Mouse (Mus musculus) adrenal gland, adult 8-10 months (tissue): ENCODE results near the gene Tfdp2. TPM values are rescaled to one million over a fixed set of nuclear protein-coding genes. Genes with fewer than 3 reads are reported as not detected.
A peak's percentile ranks its signal among the peaks of the same experiment; 100 is the strongest.
"Not testable (repeated sequence)": the region's sequence is repeated elsewhere in the genome, so short reads cannot be mapped to it uniquely, and the experiment has no call there.

ENCODE experiments used
- DNase-seq: peaks from one replicate; pipeline ENCODE4 v3.0.0; 2022
- total RNA-seq, 4 experiments: library from RNA; stranded (reverse); gene quantifications; 2 replicates each; pipeline ENCODE4 v1.2.4; 2022

Gene Tfdp2
- total RNA-seq, 4 experiments from 2014 or later: 86.3 to 118 (median 111) TPM

DNA sequence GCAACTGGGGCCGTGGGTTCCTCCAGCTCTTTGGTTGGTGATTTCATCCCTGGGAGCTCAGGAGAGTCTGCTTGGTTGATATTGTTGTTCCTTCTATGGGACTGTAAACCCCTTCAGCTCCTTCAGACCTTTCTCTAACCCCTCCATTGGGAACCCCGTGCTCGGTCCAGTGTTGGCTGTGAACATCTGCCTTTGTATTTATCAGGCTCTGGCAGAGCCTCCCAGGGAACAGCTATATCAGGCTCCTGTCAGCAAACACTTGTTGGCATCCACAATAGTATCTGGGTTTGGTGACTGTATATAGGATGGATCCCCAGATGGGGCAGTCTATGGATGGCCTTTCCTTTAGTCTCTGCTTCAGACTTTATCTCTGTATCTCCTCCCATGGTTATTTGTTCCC lies 116.0 kb downstream of the Tfdp2 start:
- DNase-seq: no peak

DNA sequence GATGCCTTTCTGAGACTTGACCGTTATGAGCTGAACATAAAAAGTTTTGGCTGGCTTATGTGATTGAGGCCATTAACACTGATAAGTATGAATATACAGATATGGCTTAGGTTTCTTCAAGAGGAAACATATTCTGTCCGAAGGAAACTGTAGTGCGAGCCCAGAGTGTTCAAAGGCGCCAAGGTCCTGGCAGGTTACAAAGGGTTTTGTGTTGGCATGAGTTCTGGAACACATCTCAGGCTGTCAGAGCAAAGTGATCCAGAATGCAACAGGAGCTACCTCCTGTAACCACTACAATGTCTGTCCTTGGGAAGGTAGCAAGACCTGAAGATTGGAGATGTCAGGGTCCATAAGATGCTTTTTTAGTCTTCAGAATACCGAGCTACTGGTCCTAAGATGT lies 123.3 kb downstream of the Tfdp2 start:
- DNase-seq: no peak

GRCm38 (mm10) chr9:96320551-96320980 lies 124.5 kb downstream of the Tfdp2 start:
- no peak for DNase-seq

GRCm38 (mm10) chr9:96322411-96323152 lies 126.5 kb downstream of the Tfdp2 start:
- DNase-seq: no peak

DNA sequence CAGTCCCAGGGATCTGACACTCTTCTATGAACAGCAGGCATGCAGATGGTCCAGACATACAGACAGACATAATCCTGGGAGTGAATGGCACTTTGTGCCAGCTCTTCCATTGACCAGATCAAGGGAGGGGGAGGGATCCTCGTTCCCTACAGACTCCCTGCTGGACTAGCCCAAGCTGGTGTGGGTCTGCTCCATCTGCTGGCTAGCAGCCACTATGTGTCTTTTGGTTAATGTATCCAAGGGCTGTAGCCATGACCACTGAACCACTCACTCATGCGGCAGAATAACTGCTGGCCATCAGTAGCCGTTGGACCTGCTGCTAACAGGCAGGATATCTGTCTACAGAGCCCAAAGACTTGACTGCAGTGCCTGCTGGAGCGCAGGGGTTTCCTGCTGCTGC lies 128.4 kb downstream of the Tfdp2 start:
- DNase-seq: no peak

DNA sequence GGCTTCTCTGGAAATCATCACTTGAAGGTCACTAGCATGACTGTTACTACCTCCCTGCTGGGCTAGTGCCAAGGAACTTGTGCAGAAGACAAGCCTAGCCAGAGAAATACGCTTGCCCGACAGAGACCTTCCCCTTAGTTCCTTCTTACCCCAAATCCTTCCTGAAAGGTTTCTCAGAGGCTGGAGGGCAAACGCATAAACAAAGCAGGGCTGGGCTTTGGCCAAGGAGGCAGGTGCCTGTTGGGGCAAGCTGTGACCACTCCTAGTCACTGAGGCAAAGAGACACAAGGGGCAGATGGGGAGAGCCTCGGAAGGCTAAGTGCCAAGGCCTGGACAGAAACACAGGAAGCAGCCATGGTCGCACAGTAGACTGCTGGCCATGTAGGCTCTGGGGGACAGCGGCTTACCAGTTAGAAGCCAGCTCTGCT lies 130.4 kb downstream of the Tfdp2 start:
- peak; percentile 61 for DNase-seq

DNA sequence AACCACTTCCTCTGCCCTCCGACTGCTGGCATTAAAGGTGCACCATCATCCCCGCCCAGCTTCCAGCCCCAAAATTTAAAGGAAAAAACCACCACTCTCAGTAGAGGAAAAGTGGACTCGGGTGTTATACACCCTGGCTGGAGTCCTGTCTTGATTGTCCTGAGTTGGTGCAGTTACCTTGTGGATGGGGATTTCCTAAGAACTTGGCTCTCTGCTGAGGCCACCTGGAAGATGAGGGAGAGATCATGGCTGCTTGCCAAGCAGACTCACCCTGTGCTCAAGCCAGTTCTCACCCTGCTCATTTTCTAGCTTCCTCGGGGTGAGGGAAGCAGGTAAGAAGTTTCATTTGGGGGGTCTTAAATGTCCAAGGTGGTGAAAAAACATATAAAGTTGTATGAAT lies 132.2 kb downstream of the Tfdp2 start:
- no peak for DNase-seq

GRCm38 (mm10) chr9:96331146-96331545 lies 135.1 kb downstream of the Tfdp2 start:
- DNase-seq: no peak

GRCm38 (mm10) chr9:96345750-96346149 lies 149.7 kb downstream of the Tfdp2 start:
- no peak for DNase-seq

DNA sequence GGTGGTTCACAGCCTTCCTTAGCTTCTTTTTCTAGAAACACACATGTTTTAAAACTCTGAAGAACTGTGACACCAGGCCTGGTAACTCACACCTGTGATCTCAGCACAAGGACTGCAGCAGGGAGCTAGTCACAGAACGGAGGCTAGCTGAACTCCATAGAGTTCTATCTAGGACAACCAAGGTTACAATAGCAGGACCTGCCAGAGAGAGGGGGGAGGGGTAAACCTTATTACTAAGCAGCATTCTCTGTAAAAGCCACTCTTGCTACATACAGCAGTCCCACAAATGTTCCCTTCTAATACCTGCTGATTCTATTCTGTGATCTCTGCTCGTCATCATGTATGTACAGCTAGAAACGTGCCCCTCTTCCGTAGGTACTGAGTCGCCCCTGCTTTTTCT lies 152.8 kb downstream of the Tfdp2 start:
- no peak for DNase-seq

- no peak for DNase-seq
Measured at GRCm38 (mm10) chr9:96350010-96350409, 153.9 kb downstream of the Tfdp2 start.

DNA sequence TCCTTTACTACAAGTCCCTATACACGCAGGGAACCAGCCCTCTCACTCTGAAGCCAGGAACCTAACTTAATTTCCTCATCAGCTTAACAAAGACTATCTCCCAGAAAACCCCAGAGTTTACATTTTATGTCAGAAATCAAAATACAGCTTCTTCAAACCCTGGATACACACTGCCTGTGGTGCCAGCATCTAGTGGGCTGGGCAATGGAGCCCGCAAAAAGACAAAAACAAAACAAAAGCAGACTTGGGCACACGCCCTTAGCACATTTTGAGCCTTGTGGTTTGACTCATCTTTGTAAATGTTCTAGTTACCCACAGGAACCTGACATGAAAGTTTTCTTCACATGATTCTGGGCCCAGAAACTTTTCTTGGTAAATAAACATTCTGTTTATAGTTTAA lies 154.4 kb downstream of the Tfdp2 start:
- DNase-seq: no peak

GRCm38 (mm10) chr9:96351771-96352170 lies 155.7 kb downstream of the Tfdp2 start:
- not testable (repeated sequence) for DNase-seq

- no peak for DNase-seq
Measured at GRCm38 (mm10) chr9:96353121-96353769, 157.2 kb downstream of the Tfdp2 start.

DNA sequence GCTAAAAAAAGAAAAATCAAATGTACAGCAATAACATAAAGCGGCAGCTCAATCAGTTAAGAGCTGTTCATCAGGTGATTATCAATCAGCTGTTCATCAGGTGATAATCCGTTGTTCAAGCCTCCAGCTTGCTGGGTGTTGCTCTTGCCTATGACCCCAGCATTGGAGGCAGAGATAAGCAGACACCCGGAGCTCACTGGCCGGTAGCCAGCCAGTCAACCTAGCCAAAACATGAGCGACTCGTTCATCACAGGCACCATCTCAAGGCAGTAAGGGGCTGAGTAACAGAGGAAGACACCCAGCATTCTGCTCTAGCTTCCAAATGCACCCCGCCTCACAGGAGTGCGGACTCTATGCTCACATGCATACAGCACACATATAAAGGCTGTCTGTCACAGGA lies 157.7 kb downstream of the Tfdp2 start:
- no peak for DNase-seq

DNA sequence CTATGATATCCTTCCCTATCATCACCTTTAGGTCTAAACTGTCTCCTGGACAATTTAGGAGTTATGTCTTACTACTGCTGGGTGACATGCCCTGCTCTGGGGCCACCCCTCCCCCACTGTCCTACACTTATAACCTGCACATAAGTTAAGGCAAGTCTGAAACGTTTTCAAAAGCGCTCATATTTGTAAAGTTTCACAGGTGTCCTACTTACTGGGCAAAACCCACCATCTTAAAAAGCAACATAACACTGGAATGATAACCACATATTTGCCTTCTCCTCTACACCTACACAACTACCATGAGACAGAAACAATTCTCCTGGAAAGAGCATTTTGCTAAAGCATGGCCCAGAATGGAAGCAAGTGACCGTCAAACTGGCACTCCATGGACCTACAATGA lies 164.0 kb downstream of the Tfdp2 start:
- no peak for DNase-seq

DNA sequence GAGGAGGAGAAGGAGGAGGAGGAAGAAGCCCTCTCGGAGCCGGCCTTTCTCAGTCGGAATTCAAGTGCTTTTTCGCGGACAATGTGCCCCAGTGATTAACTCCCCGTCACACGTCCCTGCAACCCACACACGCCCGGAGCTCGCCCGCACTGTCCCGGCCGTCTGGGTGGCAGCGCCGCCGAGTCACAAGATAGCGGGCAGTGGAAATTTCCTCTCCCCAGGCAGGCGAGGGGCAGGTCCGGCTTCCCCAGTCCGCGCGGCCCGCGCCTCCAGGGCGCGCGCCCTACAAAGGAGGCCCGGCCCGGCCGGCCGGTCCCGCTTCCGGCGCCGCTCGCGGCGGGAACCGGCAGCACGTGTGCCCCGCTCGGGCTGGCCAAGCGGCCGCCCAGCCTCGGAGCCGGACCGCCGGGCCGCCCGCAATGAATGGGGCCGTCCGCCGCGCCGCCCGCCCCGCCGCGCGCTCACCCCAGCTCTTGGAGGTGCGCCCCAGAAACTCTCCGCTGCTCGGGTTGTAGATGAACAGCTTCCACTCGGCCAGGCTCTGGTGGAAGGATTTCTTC lies 167.6 kb downstream of the Tfdp2 start:
- DNase-seq: peak; percentile 77

- DNase-seq: peak; percentile 98
Measured at GRCm38 (mm10) chr9:96364141-96364838, 168.2 kb downstream of the Tfdp2 start, which contains the start of gene Atp1b3. TSS of gene Atp1b3 (minus strand) at chr9:96364442.

- no peak for DNase-seq
Measured at GRCm38 (mm10) chr9:96365271-96365872, 169.3 kb downstream of the Tfdp2 start.

DNA sequence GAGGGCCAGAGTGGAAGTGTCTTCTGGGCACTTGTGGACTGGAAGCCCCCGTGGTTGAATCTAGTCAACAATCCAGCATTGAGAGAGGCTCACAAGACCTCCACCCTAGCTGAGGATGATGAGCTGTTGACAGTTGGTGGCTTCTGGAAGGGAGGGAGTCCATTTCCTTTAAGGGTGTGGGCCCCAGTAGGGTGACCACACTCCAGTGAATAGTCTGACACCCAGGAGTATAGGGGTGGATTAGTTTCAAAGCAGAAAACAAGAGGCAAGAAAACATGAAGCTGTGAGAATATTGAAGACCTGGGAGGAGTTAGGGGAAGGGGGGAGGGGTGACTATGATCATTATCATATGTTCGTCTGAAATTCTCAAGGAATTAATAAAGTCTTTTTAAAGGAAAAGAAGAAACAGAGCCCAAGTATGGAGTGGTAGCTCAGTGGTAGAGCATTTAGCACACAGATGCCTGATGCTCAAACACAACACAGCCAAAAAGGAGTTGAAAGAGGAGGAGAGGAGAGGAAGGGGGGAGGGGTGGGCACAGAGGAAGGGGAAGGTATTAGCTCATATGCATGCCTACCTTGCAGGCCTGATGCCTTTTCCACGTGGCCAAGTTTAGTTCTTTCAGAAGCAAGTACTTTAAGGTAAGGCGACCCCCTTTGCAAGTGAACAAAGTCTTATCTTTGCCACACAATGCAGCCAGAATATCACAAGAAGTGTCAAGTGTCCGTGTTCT lies 173.7 kb downstream of the Tfdp2 start:
- DNase-seq: no peak

GRCm38 (mm10) chr9:96371075-96371474 lies 175.0 kb downstream of the Tfdp2 start:
- no peak for DNase-seq
